Mouse (Mus musculus): Measurements from ENCODE around the gene Fgfr2.
A peak's percentile ranks its signal among the peaks of the same experiment; 100 is the strongest.

DNA sequence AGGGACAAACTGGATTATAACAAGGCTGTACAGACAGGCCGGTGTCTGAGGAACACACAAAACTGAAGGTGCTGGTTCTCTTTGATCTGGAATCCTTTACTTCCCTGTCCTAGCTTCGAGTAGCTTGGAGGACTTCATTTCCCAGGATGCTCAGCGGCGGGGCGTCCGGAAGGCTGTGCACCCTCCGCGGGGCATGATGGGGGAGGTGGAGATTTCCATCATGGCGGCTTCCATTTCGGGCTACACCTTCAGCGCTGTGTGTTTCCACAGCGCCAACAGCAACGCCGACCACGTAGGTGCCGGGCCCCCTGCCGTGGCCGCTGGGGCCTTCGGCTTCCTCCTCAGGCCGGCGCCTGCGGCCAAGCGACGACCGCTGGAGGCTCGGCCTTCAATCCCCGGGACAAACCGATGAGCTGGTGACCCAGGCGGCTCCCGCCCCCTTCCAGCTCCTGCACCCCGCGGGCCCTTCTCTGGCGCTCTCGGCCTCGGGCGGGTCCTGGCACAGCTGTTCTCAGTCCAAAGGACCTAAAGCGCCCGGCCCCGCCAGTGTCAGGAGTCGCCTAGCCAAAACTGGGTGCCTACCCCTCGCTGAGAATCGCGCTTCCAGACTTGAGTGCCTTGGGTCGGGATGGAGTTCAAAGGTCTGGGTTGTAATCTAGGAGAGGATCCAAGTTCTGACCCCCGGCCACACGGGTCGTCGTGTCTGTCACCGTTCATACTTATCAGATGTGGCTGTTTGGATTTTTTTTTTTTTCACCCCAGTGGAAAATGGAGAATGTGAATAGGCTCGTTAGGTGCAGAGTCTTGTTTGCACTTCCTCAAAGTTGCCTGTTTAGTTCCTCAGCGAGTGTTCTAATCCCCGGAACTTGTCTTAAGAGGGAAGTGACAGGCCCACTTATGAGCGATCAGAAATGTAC is 263.9 kb downstream of the Fgfr2 start, which contains the start of gene Abraxas2:
- TF ChIP-seq CTCF (IDR thresholded peaks at IDR 0.05; ENCODE audit: borderline replicate concordance, extremely low read depth, insufficient read depth, insufficient read length) (no peak), POLR2A (IDR thresholded peaks at IDR 0.05; ENCODE audit: borderline replicate concordance, extremely low read depth, insufficient read depth, insufficient read length, poor library complexity, severe bottlenecking) (peak; percentile 28; the same call in 1 of the 2 replicates)

Data from brain, embryonic 14.5 days (tissue).